Mouse (Mus musculus): ENCODE results near the gene Mkks. TPM values are rescaled to one million over a fixed set of nuclear protein-coding genes. Genes with fewer than 3 reads are reported as not detected.

Gene Mkks
- polyA plus RNA-seq, 2 experiments from 2014 or later = 16.7 to 19.8 TPM

GRCm38 (mm10) chr2:136834715-136835075 is 56.5 kb downstream of the Mkks start:
- ATAC-seq = no peak

- no peak for ATAC-seq
Measured at GRCm38 (mm10) chr2:136833976-136834714, 57.0 kb downstream of the Mkks start.

- ATAC-seq = no peak
Measured at GRCm38 (mm10) chr2:136832936-136833335, 58.3 kb downstream of the Mkks start.

GRCm38 (mm10) chr2:136827612-136828011 is 63.6 kb downstream of the Mkks start:
- no peak for ATAC-seq

Other genes with a start within 250 kb of the Mkks start
- gene Snap25, start 177.9 kb downstream of the Mkks start, polyA plus RNA-seq (2017; shearing (Covaris generic)) = under 1 TPM in 1 of 2 experiments, not detected in 1; 0.26 TPM
- gene AL731706.2, start 5.7 kb downstream of the Mkks start, polyA plus RNA-seq (2017; shearing (Covaris generic)) = 10 to 100 TPM in 1 of 2 experiments, not detected in 1; 26.6 TPM
- gene Slx4ip, start 171 bp downstream of the Mkks start, polyA plus RNA-seq (2017; shearing (Covaris generic)) = 1 to 10 TPM; 4.4 to 5.0 TPM
- 10 to 100 TPM; 13.5 to 15.4 TPM for gene AL731706.1, start within 50 bp of the Mkks start, polyA plus RNA-seq (2017; shearing (Covaris generic))
- gene Jag1, start 225.3 kb upstream of the Mkks start, polyA plus RNA-seq (2017; shearing (Covaris generic)) = under 1 TPM; 0.17 to 0.24 TPM